Mouse (Mus musculus) forelimb bud, embryonic 11.5 days (tissue): ENCODE measurements around the gene Il17rc.

Experiments
- DNase-seq: peaks from one replicate; pipeline ENCODE4 v3.0.0-alpha.2; 2012; ENCODE audit warnings: low read depth, low spot score

The Il17rc gene

GRCm38 (mm10) chr6:113494258-113494788, 23.1 kb downstream of the Il17rc start:
- peak; percentile 75 for DNase-seq

GRCm38 (mm10) chr6:113495071-113495675, 23.9 kb downstream of the Il17rc start:
- DNase-seq: no peak

DNA sequence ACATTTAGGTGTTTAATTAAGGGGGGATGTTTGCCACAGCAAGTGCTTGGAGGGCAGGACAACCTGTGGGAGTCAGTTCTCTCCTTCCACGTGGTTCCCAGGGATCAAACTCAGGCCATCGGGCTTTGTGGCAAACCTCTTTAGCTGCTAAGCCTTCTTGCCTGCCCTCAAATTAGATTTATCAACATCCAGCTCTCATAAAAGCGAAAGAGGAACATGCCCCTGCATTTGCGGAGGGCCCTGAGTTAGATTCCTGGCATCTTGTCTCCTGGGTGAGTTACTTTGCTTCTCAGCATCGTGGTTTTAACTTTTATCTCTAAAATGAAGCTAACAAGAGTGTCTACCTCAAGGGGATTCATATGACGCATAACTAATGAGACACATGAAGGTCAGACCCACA, 28.1 kb downstream of the Il17rc start:
- DNase-seq: no peak

- DNase-seq: peak; percentile 26
These were observed 30.3 kb downstream of the Il17rc start, which contains the start of gene Prrt3 for GRCm38 (mm10) chr6:113501388-113502084. Gene Prrt3, minus strand, starts transcription at chr6:113501931.

DNA sequence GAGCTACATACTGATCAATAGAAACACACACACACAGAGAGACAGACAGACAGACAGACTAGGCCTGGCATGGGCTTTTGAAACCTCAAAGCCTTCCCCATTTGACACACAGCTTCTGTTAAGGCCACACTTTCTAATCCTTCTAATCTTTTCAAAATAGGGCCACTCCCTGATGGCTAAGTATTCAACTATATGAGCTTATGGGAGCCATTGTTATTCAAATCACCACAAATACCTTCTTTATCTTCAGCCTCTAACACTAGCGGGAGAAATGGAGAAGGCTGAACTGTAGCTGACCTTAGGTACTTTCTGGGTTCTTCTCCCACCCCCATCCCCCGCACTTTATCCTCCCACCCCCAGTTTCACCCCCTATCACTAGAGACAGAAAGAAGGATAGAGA, 31.6 kb downstream of the Il17rc start:
- no peak for DNase-seq

GRCm38 (mm10) chr6:113505689-113506088, 34.5 kb downstream of the Il17rc start:
- no peak for DNase-seq

DNA sequence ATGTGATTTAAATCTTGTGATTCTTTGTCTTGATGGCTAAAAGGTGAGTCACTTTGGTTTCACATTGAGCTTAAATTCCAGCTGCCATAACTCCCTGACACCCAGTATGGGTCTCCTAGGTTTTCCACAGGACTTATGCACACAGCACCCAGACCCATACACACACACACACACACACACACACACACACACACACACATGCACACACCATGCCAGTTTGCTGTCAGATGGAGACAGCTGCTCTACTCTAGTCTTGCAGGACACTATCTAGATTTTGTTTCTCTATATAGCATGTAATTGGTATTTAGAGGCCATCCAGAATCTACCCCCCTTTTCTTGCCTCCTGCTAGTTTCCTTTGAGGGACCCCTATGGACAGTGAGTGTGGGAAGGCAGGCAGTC, 35.9 kb downstream of the Il17rc start:
- DNase-seq: no peak

DNA sequence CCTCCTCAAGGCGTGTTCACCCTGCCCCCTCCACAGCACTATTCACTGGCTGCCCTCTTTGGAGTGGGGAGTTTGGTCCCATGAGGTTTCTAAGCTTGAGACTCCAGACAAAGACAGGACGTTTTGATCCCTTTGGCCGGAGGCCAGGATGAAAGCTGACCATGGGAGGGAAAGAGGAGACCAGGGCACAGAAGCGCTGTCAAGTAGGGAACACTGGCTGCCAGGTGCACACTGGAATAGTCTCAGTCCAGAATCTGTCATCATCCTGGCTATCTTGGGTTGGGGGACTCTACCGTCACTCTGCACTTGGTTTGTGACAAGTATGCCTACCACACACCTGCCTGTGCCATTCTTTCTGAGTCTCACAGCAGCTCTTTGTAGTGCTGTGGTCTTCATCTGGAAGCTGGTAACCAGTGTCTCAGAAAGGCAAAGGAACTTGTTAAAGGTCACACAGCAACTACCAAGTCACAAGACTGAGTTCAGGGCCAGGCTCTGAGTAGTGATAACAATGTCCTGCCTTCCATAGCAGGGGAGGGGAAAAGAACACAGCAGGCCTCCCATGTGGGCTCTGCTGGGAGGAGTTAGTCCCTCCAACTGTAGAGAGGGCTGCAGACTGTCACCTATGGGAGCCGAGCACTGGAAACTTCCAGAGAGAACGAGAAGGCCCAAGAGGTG, 37.2 kb downstream of the Il17rc start:
- no peak for DNase-seq

- DNase-seq: no peak
These were observed 37.7 kb downstream of the Il17rc start for GRCm38 (mm10) chr6:113508947-113509280.

GRCm38 (mm10) chr6:113513944-113514343, 42.7 kb downstream of the Il17rc start:
- no peak for DNase-seq

DNA sequence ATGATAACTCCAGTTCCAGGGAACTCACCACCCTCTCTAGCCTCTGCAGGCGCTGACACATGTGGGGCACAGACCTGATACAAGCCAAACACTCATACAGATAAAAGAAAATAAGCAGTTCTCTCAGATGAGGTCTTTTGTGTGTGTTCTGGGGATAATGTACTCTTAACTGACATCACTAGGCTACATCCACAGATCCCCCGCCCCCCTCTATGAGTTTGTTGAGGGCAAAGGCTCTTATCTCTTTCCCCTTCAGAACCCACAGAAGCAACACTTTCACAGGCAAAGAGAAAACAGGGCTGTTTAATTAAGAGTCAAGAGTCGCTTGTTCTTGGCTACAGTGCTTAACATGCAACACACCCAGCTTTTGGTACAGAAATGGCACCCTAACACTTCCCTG, 43.4 kb downstream of the Il17rc start:
- DNase-seq: no peak

- no peak for DNase-seq
These were observed 46.3 kb downstream of the Il17rc start for GRCm38 (mm10) chr6:113517434-113518080.

DNA sequence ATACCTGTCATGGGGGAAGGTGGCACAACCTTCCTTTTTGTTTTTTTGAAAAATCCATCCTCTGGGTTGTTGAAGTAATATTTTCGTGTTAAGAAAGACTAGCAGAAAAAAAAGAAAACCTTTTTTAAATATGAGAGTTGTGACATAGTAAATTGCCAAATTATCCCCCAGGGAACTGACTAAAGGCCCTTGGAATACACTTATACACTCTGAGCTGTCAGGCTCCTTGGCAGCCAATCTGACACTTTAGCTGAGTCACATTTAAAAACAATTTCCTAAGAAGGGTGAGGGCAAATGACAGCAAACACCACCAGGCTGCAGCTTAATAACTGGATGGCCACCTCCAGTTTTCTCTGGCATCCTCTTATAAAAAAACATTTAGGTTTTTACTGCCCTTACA, 51.1 kb downstream of the Il17rc start:
- no peak for DNase-seq

GRCm38 (mm10) chr6:113523420-113523819, 52.2 kb downstream of the Il17rc start:
- DNase-seq: no peak

DNA sequence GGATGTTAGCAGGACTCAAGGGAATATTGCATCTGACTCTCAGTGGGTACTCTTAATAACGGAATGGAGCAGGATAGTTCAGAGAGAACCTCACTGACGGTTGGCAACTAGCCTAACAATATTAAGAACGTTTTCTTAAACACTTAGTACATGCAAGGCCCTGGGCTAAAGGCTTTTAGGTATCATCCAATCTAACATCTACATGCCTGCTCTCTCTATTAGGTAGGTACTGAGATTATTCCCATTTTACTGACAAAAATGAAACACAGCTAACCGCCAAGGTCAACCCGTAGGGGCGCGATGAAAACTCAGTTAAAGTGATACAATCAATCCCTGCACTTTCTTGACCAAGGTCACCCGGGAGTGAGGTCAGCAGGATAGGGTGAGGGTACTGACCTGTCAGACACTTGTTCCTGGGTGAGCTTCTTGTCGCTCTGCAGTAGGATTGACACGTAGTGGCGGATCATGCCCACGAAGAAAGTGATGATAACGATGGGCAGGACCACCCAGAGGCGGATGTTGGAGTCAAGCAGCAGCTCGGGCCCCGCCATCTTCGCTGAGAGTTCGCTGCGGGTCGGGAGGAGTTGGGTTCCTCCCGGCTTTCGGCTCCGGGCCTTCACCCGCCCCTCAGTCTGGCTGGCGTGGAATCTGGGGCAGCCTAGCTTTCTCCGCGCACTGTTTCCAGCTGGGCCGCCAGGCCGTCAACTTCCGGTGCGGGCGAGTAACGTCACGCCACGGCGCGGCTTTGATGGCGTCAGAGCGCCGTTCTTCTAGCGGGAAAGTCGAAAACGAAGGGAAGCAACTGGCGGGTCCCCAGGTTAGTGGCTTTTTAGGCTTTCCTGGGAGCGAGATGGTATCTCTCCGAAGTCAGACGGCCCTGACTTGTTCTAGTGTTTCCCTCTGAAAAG, 60.0 kb downstream of the Il17rc start, which contains the start of the genes Emc3 and Fancd2:
TSS of gene Emc3 (minus strand) at position 721 of the 908 bp plus-strand sequence.
TSS of gene Fancd2 (plus strand) at position 751 of the 908 bp plus-strand sequence.
- peak; percentile 94 for DNase-seq

GRCm38 (mm10) chr6:113531840-113532404, 60.7 kb downstream of the Il17rc start:
- DNase-seq: no peak
